Mouse (Mus musculus) liver, embryonic 14.5 days (tissue): ENCODE data around the gene Ccdc28b.

Source experiments
- CTCF ChIP-seq: IDR thresholded peaks from 2 replicates; pipeline ENCODE4 v1.5.1; 2016; ENCODE audit warnings: antibody characterized with exemption, low read depth, control low read depth
- EP300 ChIP-seq: IDR thresholded peaks from 2 replicates; pipeline ENCODE4 v1.6.1; 2016; ENCODE audit warnings: antibody characterized with exemption, low read depth

DNA sequence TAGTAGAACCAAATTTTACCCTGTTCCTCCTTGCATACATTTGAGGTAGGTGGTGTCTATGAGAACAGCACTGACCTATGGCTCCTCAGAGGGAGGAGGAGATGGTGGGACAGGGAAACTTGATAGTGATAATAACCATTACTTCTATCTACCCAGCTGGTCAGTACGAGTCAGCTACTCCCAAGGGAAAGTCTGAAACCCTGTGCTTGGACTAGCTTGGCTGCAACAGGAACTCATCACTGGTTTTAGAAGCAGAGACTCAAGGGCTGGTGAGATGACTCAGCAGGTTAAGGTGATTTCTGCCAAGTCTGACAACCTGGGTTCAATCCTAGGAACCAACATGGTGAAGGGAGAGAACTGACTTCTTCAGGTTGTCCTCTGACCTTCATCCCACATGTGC lies 24.9 kb upstream of the Ccdc28b start:
- no peak for TF ChIP-seq CTCF
- no peak for TF ChIP-seq EP300
